Comparison of ENCODE assay signal across 8 mouse cellular contexts in genomic region chr7:102246265-102246664, GRCm38 (mm10). TPM values are rescaled to one million over a fixed set of nuclear protein-coding genes. Genes with fewer than 3 reads are reported as not detected.
DNase-seq lines count a peak whose midpoint lies in the region; ATAC-seq and TF ChIP-seq lines count a peak whose summit lies in the region.

No protein-coding gene starts in this region.

- H3K4me1 ChIP-seq in heart, embryonic 15.5 days (replicated peaks) = peaks cover 72% of the 10 kb centered on the region
- peaks cover 34% of the 10 kb centered on the region for H3K4me1 ChIP-seq in neural tube, embryonic 12.5 days
- peaks cover 57% of the 10 kb centered on the region for H3K4me1 ChIP-seq in limb, embryonic 10.5 days
- H3K4me1 ChIP-seq in stomach, embryonic 16.5 days (ENCODE audit: control insufficient read depth, insufficient read depth, low read length) = peaks cover 50% of the 10 kb centered on the region
- peaks cover 49% of the 10 kb centered on the region for H3K4me1 ChIP-seq in thymus, adult 2 months (replicated peaks; ENCODE audit: control insufficient read depth, insufficient read depth, low read length)

- WGBS in heart, embryonic 15.5 days = 46% methylated on average over 6 of the region's 6 CpGs
- WGBS in neural tube, embryonic 12.5 days = 76% methylated on average over 6 of the region's 6 CpGs
- 56% methylated on average over 6 of the region's 6 CpGs for WGBS in limb, embryonic 10.5 days
- 49% methylated on average over 6 of the region's 6 CpGs for WGBS in stomach, embryonic 16.5 days
- 52% methylated on average over 6 of the region's 6 CpGs for WGBS in thymus, adult 2 months

- TF ChIP-seq POLR2A in thymus, adult 2 months (IDR thresholded peaks at IDR 0.05; ENCODE audit: control insufficient read depth, extremely low read depth, insufficient read depth, low read length, poor library complexity) = no peak

- DNase-seq in heart, postnatal 36 days = no peak
- no peak for DNase-seq in neural tube, embryonic 10.5 days (ENCODE audit: extremely low spot score, low spot score)
- no peak for DNase-seq in limb, embryonic 10.5 days (ENCODE audit: low spot score)
- no peak for DNase-seq in ovary, postnatal 10 days (ENCODE audit: low spot score)
- no peak for DNase-seq in thymus, adult 2 months

- H3K27me3 ChIP-seq in heart, embryonic 15.5 days = no peaks in the 10 kb centered on the region
- no peaks in the 10 kb centered on the region for H3K27me3 ChIP-seq in neural tube, embryonic 12.5 days (replicated peaks)
- H3K27me3 ChIP-seq in limb, embryonic 10.5 days (ENCODE audit: low read depth, poor library complexity, severe bottlenecking) = no peaks in the 10 kb centered on the region
- H3K27me3 ChIP-seq in stomach, embryonic 16.5 days (ENCODE audit: control insufficient read depth, insufficient read depth, low read length) = no peaks in the 10 kb centered on the region
- H3K27me3 ChIP-seq in thymus, adult 2 months (ENCODE audit: control insufficient read depth, insufficient read depth, low read length) = no peaks in the 10 kb centered on the region

- peak overlapping the region; percentile 65; the same call in 1 of the 2 replicates for H3K27ac ChIP-seq in heart, embryonic 15.5 days
- peak overlapping the region; percentile 17; the same call in 1 of the 2 replicates for H3K27ac ChIP-seq in neural tube, embryonic 12.5 days
- no peak overlapping the region for H3K27ac ChIP-seq in limb, embryonic 10.5 days
- peak overlapping the region; percentile 69 for H3K27ac ChIP-seq in stomach, embryonic 16.5 days (ENCODE audit: low read length)
- H3K27ac ChIP-seq in thymus, adult 2 months (ENCODE audit: control insufficient read depth, insufficient read depth, low read length) = no peak overlapping the region

- no peaks in the 10 kb centered on the region for H3K9me3 ChIP-seq in heart, embryonic 15.5 days (replicated peaks)
- no peaks in the 10 kb centered on the region for H3K9me3 ChIP-seq in neural tube, embryonic 12.5 days
- no peaks in the 10 kb centered on the region for H3K9me3 ChIP-seq in limb, embryonic 10.5 days (replicated peaks)
- no peaks in the 10 kb centered on the region for H3K9me3 ChIP-seq in stomach, embryonic 16.5 days (replicated peaks; ENCODE audit: control insufficient read depth, low read length)

- no peak for ATAC-seq in heart, embryonic 15.5 days (replicated peaks; ENCODE audit: insufficient number of reproducible peaks, insufficient read depth, low FRiP score, low read depth)
- no peak for ATAC-seq in neural tube, embryonic 12.5 days (ENCODE audit: low FRiP score, low read depth)
- no peak for ATAC-seq in stomach, embryonic 16.5 days (ENCODE audit: insufficient read depth, low FRiP score)

- H3K4me3 ChIP-seq in heart, embryonic 15.5 days = no peak overlapping the region
- no peak overlapping the region for H3K4me3 ChIP-seq in neural tube, embryonic 12.5 days
- H3K4me3 ChIP-seq in limb, embryonic 10.5 days = peak overlapping the region; percentile 4; the same call in 1 of the 2 replicates
- no peak overlapping the region for H3K4me3 ChIP-seq in stomach, embryonic 16.5 days (replicated peaks; ENCODE audit: low read length)
- no peak overlapping the region for H3K4me3 ChIP-seq in thymus, adult 2 months (ENCODE audit: control insufficient read depth, insufficient read depth, low read length)

- TF ChIP-seq CTCF in thymus, adult 2 months (IDR thresholded peaks at IDR 0.05; ENCODE audit: borderline replicate concordance, control insufficient read depth, extremely low read depth, insufficient read depth, low read length, poor library complexity) = no peak

- peaks cover 2% of the 10 kb centered on the region; the same call in 1 of the 2 replicates for H3K36me3 ChIP-seq in heart, embryonic 15.5 days
- no peaks in the 10 kb centered on the region for H3K36me3 ChIP-seq in neural tube, embryonic 12.5 days
- peaks cover 32% of the 10 kb centered on the region for H3K36me3 ChIP-seq in limb, embryonic 10.5 days
- 0 out of 2 replicates have a peak, but pooled peaks cover under 1% of the 10 kb centered on the region for H3K36me3 ChIP-seq in stomach, embryonic 16.5 days (ENCODE audit: control insufficient read depth, insufficient read depth, low read length)
- H3K36me3 ChIP-seq in thymus, adult 2 months (ENCODE audit: control insufficient read depth, insufficient read depth, low read length) = peaks cover 8% of the 10 kb centered on the region; the same call in 1 of the 2 replicates

- intact Hi-C loops in heart, postnatal 36 days (cut with DNase I) = no loop called here

- H3K9ac ChIP-seq in heart, embryonic 15.5 days = peak overlapping the region; percentile 12; the same call in 1 of the 2 replicates
- no peak overlapping the region for H3K9ac ChIP-seq in neural tube, embryonic 12.5 days
- H3K9ac ChIP-seq in stomach, embryonic 16.5 days (ENCODE audit: low read length) = peak overlapping the region; percentile 61

- H3K4me2 ChIP-seq in heart, embryonic 15.5 days = peak overlapping the region; percentile 79
- no peak overlapping the region for H3K4me2 ChIP-seq in neural tube, embryonic 12.5 days (replicated peaks)
- peak overlapping the region; percentile 85; the same call in 1 of the 2 replicates for H3K4me2 ChIP-seq in stomach, embryonic 16.5 days (ENCODE audit: low read depth, low read length)

RNA-seq across cellular contexts. Expression of gene Rhog, which starts 9.6 kb away (rescaled TPM):
- polyA plus RNA-seq in heart, embryonic 15.5 days (2015; fragmentation: Nextera tagmentation; extraction: Ambion mirVana) = 37.6 and 53.6 TPM in 2 replicates
- 10 to 100 TPM; 24.7 to 35.3 TPM for total RNA-seq in heart, postnatal 36 days (2021)
- 28.2 and 28.3 TPM in 2 replicates for polyA plus RNA-seq in neural tube, embryonic 12.5 days (2016; fragmentation: Nextera tagmentation; extraction: Ambion mirVana)
- 52.5 and 55.4 TPM in 2 replicates for polyA plus RNA-seq in limb, embryonic 10.5 days (2016; fragmentation: Nextera tagmentation; extraction: Ambion mirVana)
- polyA plus RNA-seq in stomach, embryonic 16.5 days (2015; fragmentation: Nextera tagmentation; extraction: Ambion mirVana) = 62.0 and 68.0 TPM in 2 replicates
- 221 and 282 TPM in 2 replicates for polyA plus RNA-seq in thymus, adult 2 months (2012; rRNA removed)

RNA-seq across cellular contexts. Expression of gene Stim1, which starts 21.3 kb away (rescaled TPM):
- 14.7 and 16.5 TPM in 2 replicates for polyA plus RNA-seq in heart, embryonic 15.5 days (2015; fragmentation: Nextera tagmentation; extraction: Ambion mirVana)
- 10 to 100 TPM; 21.8 to 29.7 TPM for total RNA-seq in heart, postnatal 36 days (2021)
- polyA plus RNA-seq in neural tube, embryonic 12.5 days (2016; fragmentation: Nextera tagmentation; extraction: Ambion mirVana) = 10.5 and 13.6 TPM in 2 replicates
- 10.7 and 14.5 TPM in 2 replicates for polyA plus RNA-seq in limb, embryonic 10.5 days (2016; fragmentation: Nextera tagmentation; extraction: Ambion mirVana)
- 33.7 and 36.1 TPM in 2 replicates for polyA plus RNA-seq in stomach, embryonic 16.5 days (2015; fragmentation: Nextera tagmentation; extraction: Ambion mirVana)
- 98.6 and 107 TPM in 2 replicates for polyA plus RNA-seq in thymus, adult 2 months (2012; rRNA removed)

RNA-seq across cellular contexts. Expression of gene Pgap2, which starts 36.3 kb away (rescaled TPM):
- 50.8 and 59.0 TPM in 2 replicates for polyA plus RNA-seq in heart, embryonic 15.5 days (2015; fragmentation: Nextera tagmentation; extraction: Ambion mirVana)
- total RNA-seq in heart, postnatal 36 days (2021) = 10 to 100 TPM; 67.3 to 73.6 TPM
- polyA plus RNA-seq in neural tube, embryonic 12.5 days (2016; fragmentation: Nextera tagmentation; extraction: Ambion mirVana) = 45.7 and 46.1 TPM in 2 replicates
- 59.6 and 68.5 TPM in 2 replicates for polyA plus RNA-seq in limb, embryonic 10.5 days (2016; fragmentation: Nextera tagmentation; extraction: Ambion mirVana)
- polyA plus RNA-seq in stomach, embryonic 16.5 days (2015; fragmentation: Nextera tagmentation; extraction: Ambion mirVana) = 109 and 126 TPM in 2 replicates
- polyA plus RNA-seq in thymus, adult 2 months (2012; rRNA removed) = 99.7 and 131 TPM in 2 replicates

RNA-seq across cellular contexts. Expression of gene Nup98, which starts 36.3 kb away (rescaled TPM):
- 17.8 and 22.0 TPM in 2 replicates for polyA plus RNA-seq in heart, embryonic 15.5 days (2015; fragmentation: Nextera tagmentation; extraction: Ambion mirVana)
- total RNA-seq in heart, postnatal 36 days (2021) = 10 to 100 TPM; 31.0 to 31.8 TPM
- polyA plus RNA-seq in neural tube, embryonic 12.5 days (2016; fragmentation: Nextera tagmentation; extraction: Ambion mirVana) = 33.1 and 34.8 TPM in 2 replicates
- polyA plus RNA-seq in limb, embryonic 10.5 days (2016; fragmentation: Nextera tagmentation; extraction: Ambion mirVana) = 45.5 and 49.7 TPM in 2 replicates
- 34.5 and 35.0 TPM in 2 replicates for polyA plus RNA-seq in stomach, embryonic 16.5 days (2015; fragmentation: Nextera tagmentation; extraction: Ambion mirVana)
- polyA plus RNA-seq in thymus, adult 2 months (2012; rRNA removed) = 23.7 and 28.1 TPM in 2 replicates

Comparison
In these comparisons a context has a peak if more than half of its experiments do, and no peak if none do; other contexts are left out.
1. H3K27ac ChIP-seq: peak in heart, embryonic 15.5 days (single experiment), neural tube, embryonic 12.5 days (single experiment) and stomach, embryonic 16.5 days (single experiment); none in limb, embryonic 10.5 days (single experiment) and thymus, adult 2 months (single experiment).